Mouse (Mus musculus) skeletal muscle tissue, adult 2 months (tissue): Measurements from ENCODE around the gene Izumo4.

ENCODE experiments used
- DNase-seq: peaks from one replicate; pipeline ENCODE4 v3.0.0-alpha.2; 2012; ENCODE audit warnings: low read depth, low spot score

Gene Izumo4

DNA sequence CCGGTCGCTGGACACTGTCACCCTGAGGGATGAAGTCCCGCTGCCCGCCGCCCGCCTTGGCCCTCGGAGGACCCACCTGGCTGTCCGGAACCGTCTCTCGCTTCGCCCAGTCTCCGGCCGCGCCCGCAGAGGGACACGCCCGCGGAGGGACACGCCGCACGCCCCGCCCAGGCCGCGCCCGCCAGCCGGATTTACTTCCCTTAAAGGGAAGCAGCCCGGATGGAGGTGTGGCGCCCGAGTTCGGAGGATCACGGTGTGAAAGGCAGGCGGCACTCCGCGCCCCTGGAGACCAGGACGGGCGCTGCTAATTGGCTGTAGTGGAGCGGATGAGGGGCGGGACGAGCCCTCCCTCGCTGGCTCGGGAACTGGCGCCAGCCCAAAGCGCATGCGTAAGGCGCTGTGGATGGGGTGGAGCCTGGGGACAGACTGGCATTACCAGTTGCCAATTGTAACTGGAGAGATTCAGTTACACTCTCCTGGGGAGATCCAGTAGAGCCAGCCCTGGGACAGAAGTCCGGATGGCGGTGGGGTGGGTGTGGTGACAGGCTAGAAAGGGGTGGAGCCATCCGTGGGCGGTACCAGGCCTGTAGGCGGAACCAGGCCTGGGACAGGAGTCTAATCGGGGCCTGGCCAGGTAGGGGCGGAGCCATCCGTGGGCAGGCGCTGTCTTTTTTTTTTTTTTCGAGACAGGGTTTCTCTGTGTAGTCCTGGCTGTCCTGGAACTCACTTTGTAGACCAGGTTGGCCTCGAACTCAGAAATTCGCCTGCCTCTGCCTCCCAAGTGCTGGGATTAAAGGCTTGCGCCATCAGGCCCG, at the start of gene Izumo4, which contains the start of gene Mob3a:
Gene Izumo4 (plus strand): TSS at position 464 of the 815 bp plus-strand sequence.
Gene Mob3a (minus strand): TSS at position 257 of the 815 bp plus-strand sequence.
- peak; percentile 100 for DNase-seq

DNA sequence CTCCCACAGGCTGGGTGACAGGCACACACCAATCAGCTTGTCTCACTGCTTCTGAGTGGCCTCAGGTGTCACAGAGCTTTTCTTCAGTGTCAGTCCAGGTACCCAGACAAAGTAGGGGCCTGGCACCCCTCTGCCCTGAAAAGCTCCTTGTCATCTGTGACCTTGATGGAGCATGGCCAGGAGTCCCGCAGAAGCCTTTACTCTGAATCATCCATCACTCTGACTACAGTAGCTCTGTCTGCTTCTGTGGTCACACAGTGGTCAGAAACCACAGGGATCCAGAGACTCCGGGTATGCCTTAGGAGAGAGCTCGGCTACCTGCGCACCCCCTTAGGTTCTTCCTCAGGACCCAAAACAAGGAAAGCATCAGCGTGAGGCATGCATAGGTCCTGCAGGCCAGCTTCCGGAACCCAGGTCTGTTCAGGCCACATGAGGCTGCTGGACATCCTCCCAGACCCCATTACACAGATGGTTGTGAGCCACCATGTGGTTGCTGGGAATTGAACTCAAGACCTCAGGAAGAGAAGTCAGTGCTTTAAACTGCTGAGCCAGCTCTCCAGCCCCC, 48.7 kb upstream of the Izumo4 start:
- no peak for DNase-seq

DNA sequence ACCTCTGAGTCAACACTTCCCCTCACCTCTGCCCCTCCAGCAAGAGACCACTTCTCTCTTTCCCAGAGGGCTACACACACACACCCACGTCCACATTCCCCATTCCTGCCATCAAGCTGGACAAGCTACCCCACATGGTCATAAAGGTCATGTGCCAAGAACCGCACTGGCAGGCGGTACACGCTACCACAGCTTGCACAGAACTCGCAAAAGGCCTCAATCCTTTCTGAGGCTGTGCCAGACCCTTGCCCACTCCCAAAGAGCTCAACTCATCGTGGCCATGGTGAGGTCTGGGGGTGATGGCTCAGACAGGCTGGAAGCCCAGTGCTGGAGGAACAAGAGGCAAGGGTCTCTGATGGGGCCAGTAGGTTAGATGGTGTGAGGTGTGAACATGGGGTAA, 47.1 kb upstream of the Izumo4 start:
- DNase-seq, result no peak

DNA sequence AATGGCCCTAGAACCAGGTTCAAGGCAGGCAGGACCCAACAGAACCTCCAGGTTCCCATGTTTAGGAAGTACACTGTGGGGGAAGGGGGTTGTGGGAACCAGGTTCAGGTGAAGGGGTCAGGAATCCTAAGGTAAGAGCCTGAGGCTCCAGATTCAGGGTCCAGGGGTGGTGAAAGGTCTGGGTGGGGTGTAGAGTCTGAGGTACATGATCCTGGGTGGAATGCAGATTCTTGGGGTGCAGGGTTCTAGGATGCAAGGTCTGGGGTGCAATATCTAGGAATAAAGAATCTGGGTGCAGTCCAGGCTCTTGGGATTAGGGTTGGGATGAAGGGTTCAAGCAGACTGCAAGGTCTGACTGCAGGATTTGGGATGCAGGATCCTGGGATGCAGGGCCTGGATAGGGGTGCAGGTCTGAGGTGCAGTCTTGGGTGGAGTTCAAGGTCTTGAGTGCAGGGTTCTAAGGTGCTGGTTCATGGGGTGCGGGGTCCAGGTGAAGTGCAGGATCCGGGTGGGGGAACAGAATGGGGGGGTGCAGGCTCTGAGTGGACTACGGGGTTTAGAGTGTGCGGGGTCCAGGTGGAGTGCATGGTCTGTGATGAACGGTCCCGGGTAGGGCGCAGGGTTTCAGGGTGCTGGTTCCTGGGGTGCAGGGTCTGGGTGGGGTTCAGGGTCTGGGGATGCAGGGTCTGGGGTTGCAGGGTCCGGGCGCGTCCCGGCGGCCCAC, 46.4 kb upstream of the Izumo4 start:
- DNase-seq, result no peak

DNA sequence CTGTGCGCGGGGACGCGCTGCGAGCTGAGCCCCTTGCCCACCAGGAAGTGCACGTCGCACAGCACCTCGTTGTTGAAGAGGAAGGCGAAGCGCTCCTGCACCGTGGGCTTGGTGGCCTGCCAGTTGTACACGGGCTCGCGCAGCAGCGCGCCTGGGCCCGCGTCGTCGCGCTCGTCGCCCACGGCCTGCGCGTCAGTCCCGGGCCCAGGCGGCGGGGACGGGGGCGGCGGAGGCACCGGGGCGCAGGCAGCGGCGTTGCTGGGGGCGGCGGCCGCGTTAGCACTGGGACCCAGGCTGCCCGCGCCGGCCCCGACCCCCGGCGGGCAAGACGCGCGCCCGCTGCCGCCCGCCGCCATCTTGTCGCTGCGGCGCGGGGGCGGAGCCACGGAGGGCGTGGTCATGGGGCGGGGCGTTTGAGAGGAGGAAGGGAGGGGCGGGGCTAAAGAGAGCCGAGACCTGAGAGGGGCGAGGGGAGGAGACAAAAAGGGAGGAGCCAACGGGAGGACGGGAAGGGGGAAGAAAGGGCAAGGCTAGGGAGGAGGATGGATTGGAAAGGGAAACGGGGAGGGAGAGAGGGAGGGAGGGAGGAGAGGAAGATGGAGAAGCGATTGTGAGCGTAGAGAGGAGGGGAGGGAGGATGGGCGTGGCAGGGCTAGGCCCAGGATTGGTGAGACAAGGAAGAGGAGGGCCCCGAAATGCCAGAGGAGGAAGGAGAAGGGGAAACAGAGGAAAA, 45.7 kb upstream of the Izumo4 start:
- DNase-seq, result peak; percentile 98

DNA sequence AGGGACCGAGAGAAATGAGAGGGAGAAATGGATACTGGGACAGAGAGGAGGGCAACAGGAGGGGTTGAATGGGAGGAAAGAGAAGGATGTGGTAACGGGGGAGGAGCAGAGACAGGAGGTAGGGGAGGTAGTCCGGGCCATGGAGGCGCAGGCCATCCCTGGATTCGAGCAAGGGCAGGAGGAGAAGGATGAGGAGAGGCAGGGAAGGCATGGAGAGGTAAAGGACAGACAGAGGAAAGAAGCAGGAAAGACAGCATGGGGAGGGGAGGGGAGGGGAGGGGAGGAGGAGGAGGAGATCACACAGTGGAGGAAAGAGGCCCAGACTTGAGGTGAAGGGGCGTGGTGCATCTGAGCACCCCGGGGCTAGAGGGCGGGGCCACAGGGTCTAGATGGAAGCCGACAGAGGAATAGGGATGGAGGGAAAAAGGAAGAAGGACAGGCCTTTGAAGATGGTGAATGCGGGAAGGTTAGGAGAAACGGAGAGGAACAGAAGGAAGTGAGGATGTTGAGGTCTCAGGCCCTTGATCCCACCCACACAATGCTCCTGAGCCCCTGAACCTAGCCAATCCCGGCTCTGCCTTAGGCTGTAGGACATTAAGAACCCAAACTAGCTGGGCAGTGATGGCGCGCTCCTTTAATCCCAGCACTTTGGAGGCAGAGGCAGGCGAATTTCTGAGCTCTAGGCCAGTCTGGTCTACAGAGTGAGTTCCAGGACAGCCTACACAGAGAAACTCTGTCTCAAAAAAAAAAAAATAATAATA, 44.9 kb upstream of the Izumo4 start, which contains the start of gene Btbd2:
Gene Btbd2 (minus strand): TSS at position 209 of the 761 bp plus-strand sequence.
- DNase-seq, result no peak

DNA sequence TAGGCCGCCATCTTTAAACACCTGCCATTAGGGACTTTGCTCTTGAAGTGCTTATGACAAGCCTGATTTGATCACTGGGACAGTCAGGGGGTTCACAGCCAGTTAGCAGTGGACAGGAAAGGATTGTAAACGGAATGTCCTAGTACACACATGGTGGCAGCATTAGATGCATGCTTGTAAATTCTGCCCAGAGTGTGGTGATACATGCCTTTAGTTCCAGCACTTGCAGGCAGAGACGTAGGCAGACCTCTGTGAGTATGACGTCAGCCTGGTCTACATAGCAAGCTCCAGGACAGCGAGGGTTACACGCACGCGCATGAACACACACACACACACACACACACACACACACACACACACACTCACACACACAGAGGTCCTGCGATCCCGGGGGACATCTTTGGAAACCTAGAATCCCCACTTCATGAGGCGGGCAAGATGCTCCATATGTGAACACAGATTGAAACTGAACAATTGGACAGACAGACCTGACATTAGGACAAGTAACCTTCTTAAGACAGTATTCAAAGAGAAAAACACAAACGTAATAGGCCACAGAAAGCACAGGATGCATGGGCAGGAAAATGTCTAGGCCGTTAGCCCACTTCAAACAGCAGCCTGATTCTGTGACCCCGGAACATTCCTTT, 43.7 kb upstream of the Izumo4 start:
- no peak for DNase-seq

DNA sequence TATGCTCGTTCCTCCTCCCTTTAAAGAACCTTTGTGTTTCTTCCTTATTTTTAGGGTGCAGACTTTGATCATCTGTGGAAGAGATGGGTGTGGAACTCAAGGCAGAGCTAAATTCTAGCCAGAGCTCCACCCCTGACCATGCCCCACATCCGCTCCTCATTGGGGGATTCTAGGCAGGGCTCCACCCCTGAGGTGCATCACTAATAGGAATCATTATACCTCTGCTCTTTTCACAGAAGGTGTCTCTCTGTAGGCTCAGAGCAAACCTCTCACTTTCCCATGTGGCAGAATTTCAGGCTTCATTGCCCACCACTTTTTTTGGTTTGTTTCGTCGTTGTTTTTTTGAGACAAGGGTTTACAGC, 43.2 kb upstream of the Izumo4 start:
- DNase-seq, result no peak

DNA sequence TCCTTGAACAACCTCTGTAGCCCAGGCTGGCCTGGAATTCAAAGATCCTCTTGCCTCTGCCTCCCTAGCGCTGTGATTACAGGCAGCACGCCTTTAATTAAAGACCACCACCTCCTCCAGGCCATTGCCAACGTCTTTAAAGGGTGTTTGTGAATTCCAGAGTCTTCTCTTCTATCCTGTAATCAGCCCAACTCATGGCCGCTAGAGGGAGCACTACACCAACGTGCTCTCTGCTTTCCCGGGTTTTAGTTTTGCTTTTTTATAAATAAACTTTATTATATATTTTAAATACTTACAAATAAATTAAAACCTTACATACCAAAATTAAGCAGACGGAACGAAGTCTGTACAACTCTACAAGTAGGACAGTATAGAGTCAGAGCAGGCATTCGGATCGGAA, 42.8 kb upstream of the Izumo4 start:
- no peak for DNase-seq

DNA sequence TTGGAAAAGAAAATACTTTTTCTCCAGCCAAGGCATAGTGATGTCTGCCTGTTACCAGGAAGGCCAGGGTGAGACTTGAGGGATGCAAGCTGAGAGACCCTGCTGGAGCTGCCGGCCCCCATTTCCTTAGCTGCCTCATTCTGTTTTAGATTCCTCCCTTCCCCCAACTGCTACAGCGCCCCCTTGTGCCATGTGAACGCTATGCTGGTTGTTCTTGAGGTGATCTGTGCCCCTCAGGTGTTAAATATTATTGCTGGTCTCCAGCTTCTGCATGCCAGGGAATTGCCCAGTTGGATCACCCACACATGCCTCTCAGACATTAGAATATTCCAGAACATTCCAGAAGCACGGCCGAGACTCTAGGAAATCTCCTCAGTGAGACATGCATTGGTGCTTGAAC, 40.8 kb upstream of the Izumo4 start:
- DNase-seq, result no peak

DNA sequence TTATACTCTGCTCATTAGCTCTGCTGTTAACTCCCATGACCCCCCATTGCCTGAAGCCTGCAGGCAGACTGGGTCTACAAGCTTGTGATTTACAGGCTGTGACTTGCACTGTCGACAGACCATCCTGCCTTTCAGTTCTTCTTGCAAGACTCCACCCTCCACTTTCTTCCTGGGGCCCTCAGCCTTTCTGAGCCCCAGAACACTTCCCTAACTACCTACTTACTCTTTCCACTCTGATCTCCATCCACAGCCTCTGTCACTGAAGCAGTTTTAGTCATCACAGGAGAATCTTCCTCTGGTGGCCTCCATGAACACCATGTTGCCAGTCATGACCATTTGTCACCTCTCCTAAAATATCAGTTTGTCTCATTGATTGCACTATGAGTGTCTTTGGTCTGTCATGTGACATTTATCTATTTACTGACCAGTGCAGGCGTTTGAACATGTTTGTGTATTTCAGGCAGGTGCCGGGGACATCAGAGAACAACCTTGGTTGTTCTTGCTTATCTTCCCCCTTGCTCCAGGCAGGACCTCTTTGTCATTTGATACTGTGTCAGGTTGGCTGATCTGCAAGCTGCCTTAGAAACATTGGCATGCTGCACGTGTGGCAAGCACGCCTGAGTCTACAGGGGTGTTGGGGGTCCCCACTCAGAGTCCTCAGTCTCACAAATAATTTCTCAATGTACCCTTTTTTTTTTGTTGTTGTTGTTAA, 38.3 kb upstream of the Izumo4 start:
- no peak for DNase-seq

DNA sequence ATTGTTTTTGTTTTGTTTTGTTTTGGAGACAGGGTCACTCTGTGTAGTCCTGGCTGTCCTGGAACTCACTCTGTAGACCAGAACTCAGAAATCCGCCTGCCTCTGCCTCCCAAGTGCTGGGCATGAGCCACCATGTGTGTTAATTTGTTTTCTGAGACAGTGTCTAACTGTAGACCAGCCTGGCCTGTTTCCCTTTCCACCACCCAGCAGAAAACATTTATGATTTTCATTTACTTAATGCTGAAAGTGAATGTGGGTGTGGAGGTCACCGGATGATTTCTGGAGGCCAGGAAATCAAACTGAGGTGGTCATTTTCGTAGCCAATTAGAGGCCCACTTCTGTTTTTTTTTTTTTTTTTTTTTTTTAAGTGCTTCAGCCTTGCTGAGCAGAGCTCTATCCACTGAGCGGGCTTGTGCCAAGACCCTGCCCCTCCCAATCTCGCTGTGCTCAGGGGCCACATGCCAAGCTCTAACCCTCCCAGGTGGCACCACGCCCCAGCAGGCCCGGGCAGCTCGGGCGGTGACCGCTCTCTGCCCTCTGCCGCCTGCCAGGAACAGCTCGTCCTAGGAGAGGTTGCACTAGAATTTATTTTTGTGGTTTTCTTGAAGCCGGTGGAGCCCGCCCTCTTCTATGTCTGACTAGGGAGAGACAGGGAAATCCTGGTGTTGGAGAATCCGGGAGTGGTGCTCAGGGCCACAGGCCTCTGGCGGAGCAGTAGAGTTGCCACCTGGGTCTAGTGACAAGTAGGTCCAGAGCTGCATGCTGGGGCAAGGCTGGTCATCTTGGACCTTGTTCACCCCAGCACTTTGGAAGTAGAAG, 37.6 kb upstream of the Izumo4 start:
- peak; percentile 95 for DNase-seq

DNA sequence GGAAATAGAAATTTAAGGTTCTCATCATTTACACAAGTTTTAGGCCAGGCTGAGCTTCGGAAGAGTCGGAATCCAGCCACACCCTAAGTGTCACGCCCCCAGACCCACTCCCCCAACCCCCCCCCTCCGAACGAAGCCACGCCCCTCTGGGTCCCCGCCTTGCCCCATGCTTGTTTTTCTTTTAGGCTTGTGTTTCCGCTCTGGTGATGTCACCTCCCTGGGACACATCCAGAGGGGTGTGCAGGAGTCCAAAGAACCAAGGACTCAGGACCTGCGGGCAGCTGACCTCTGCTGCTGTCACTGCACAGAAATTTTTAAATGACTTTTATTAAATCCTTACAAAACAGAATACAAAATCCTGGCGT, 37.0 kb upstream of the Izumo4 start:
- DNase-seq, result peak; percentile 88

DNA sequence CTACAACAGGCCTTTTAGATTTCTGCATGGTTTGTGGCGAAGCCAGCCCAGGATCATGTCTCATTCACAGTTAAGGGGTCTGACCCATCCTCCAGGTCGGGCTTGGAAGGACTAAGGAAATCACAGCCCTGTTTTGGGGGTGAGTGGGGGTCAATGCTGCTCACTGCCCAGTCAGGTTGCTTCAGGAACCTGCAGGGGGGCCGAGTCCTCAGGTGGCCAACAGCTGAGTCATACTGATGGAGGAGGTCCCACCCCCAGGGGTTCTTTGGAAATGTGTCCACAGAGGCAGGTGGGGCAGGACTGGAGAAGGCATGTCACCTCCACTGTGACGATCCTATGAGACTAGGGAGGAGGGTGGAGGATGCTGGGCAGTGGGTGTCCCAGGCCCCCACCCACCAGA, 36.5 kb upstream of the Izumo4 start:
- DNase-seq, result no peak

DNA sequence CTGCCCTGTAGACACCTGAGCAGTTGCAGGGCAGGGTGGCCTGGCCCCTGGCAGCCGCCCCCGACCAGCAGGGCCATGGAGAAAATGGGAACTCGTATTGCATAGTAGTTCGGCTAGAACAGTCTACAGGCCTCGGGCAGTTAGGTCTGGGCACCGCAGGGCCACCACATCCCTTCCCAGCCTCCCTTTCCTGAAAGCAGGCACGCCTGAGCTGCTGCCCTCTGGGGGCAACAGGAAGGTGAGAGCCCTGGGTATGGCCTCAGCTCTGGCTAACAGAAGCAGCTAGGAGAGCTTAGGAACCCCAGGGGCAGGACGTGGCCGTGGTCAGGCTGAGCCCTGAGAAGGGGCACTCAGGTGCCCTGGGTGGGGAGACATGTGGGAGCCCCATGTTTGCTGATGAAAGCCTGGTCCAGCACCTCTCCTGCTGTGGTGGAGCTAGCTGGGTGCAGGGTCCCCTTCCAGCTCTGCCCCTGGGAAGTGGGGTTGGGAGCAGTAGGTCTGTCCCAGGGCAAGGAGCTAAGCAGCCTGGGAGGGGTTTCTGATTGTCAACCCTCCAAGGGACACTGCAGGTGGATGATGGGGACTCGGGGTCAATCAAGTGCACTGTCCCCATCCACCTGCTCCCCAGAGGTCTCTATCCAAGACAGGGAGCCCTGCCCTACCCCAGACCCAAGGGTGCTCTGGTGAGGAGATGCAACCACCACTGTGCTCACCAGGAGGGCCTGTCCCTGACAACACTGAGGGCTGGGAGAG, 35.8 kb upstream of the Izumo4 start:
- no peak for DNase-seq

DNA sequence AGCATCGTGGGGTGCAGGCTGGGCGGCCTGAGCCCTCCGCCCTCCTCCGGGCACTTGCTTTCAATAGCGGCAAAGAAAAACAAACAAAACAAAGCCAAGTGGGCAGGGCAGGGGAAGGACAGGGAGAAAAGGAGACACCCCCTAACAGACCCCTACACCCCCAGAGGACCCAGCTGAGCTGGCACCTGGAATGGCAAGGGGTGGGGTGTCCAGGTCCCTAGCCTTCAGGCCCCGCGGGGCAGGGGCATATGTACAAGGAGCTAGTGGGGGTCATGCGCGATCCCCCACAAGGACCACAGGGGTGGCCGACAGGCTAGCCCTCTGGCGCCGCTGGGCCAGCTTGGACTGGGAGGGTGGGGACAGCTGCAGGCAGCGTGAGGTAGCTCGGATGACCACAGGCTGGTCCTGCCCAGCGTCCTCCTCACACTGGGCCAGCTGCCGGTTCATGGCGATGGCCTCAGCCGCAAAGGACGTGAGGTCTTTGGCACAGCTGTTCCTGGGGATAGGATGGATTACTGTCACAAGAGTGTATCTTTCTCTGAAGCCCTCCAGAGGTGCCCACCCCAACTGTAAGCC, 35.1 kb upstream of the Izumo4 start:
- peak; percentile 78 for DNase-seq

DNA sequence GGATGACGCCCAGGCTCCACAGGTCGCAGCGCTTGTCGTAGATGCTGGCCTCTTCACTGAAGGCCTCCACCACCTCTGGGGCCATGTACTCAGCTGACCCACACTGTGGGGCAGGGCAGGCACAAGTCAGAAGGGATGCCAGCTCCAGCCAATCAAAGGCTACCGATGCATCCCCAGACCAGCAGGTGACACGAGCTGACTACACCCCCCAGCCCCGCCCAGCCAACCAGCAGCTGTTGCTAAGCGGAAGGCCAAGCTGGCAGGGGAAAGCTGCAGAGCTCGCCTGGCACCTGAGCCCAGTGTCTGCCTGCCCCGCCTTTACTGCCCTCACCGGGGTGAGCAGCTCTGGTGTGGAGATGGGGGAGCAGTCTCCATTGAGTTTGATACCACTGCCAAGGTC, 33.4 kb upstream of the Izumo4 start:
- peak; percentile 90 for DNase-seq

DNA sequence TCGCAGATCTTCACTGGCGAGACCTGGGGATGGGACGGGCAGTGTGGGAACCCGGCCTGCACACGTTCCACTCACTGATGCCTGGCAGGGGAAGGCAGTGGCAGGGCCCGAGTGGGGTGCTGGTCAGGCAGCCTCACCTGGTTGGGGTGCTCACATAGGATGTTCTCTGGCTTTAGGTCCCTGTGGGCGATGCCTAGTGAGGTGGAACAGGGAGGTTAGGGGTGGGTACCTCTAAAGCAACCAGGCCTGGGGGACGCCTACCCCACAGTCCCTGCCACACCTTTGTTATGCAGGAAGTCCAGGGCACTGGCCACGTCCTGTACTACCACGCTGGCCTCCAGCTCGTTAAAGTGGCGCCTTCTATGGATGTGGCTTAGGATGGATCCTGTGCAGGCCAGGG, 33.0 kb upstream of the Izumo4 start:
- no peak for DNase-seq
